Mouse (Mus musculus) forebrain, embryonic 14.5 days (tissue): ENCODE measurements around the gene Marveld1. TPM values are rescaled to one million over a fixed set of nuclear protein-coding genes. Genes with fewer than 3 reads are reported as not detected.

Experiments
- ATAC-seq: fragments of 200-750 bp; cut with Nextera tagmentation; 2 replicates; pipeline ENCODE4 v1.8.0; 2017; ENCODE audit warnings: mild to moderate bottlenecking, moderate library complexity
- DNase-seq: peaks from one replicate; pipeline ENCODE4 v3.0.0-alpha.2; 2015; ENCODE audit warnings: low spot score
- H3K27ac ChIP-seq: fragments of 300-500 bp; sonication (generic); 2 replicates; pipeline ENCODE4 v1.5.1; 2014; ENCODE audit warnings: low read depth, mild to moderate bottlenecking, control low read depth, low read length, moderate library complexity
- H3K27me3 ChIP-seq: fragments of 300-500 bp; sonication (generic); replicated peaks from 2 replicates; pipeline ENCODE4 v1.6.1; 2014; ENCODE audit warnings: low read length, control low read depth, mixed read lengths; ENCODE audit not compliant: control insufficient read depth, insufficient read depth
- H3K36me3 ChIP-seq: fragments of 300-500 bp; sonication (generic); 2 replicates; pipeline ENCODE4 v1.6.1; 2014; ENCODE audit warnings: low read length, control low read depth; ENCODE audit not compliant: control insufficient read depth, insufficient read depth
- H3K4me1 ChIP-seq: fragments of 300-500 bp; sonication (generic); 2 replicates; pipeline ENCODE4 v1.6.1; 2014; ENCODE audit warnings: antibody characterized with exemption, low read length, control low read depth; ENCODE audit not compliant: control insufficient read depth, insufficient read depth
- H3K4me2 ChIP-seq: fragments of 300-500 bp; sonication (generic); 2 replicates; pipeline ENCODE4 v1.6.1; 2014; ENCODE audit warnings: mild to moderate bottlenecking, control low read depth, low read length
- H3K4me3 ChIP-seq: fragments of 300-500 bp; sonication (generic); 2 replicates; pipeline ENCODE4 v1.5.1; 2014; ENCODE audit warnings: low read depth, low read length, control low read depth
- H3K9ac ChIP-seq: fragments of 300-500 bp; sonication (generic); 2 replicates; pipeline ENCODE4 v1.6.1; 2014; ENCODE audit warnings: mild to moderate bottlenecking, low read length, control low read depth, moderate library complexity
- H3K9me3 ChIP-seq: fragments of 300-500 bp; sonication (generic); replicated peaks from 2 replicates; pipeline ENCODE4 v1.6.1; 2016; ENCODE audit warnings: low read length, control low read depth, mixed read lengths; ENCODE audit not compliant: control insufficient read depth
- WGBS: fragments of 180-500 bp; shearing (Covaris S2); extraction: QIAGEN DNeasy Blood & Tissue Kit; methylation state at CpG from one replicate; pipeline ENCODE4 v1.1.7; 2014; 5-methylcytosine and 5-hydroxymethylcytosine counted together
- polyA plus RNA-seq: library from polyadenylated mRNA; unstranded; fragments of >200 nt; fragmentation: Nextera tagmentation; extraction: Ambion mirVana; gene quantifications from 2 replicates; pipeline ENCODE4 v1.2.1, GENCODE M21; 2014

Gene Marveld1
- polyA plus RNA-seq, 1 experiment from 2014 or later: 2.2 TPM

DNA sequence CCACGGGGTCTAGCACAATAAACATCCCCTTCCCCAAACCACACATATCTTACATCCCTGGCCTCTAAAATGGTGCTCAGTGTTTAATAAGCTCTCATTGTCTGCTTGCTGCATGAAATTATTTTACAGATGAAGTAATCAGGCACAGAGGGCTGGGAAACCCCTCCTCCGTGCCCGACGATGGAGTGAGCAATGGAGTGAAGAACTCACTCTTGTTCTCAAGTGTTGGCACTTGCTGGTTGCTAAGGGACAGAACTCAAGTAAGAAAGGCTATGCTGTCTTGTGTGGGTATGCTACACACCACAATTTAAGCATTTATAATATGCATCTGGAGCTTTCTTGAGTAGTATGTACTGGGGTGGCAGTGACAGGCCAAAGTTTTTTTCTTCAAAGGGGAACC lies 2.0 kb upstream of the Marveld1 start:
- ATAC-seq (no peak), DNase-seq (no peak)
- H3K4me1 ChIP-seq: 0 out of 2 replicates have a peak, but pooled peaks cover 8% of the 10 kb centered on the region
- no peak overlapping the region for H3K4me2 ChIP-seq
- H3K9ac ChIP-seq: no peak overlapping the region
- H3K36me3 ChIP-seq: no peaks in the 10 kb centered on the region
- no peak overlapping the region for H3K4me3 ChIP-seq
- H3K27ac ChIP-seq: no peak overlapping the region
- H3K27me3 ChIP-seq: peaks cover 8% of the 10 kb centered on the region
- 69% methylated on average over 4 of the region's 4 CpGs for WGBS
- H3K9me3 ChIP-seq: no peaks in the 10 kb centered on the region

DNA sequence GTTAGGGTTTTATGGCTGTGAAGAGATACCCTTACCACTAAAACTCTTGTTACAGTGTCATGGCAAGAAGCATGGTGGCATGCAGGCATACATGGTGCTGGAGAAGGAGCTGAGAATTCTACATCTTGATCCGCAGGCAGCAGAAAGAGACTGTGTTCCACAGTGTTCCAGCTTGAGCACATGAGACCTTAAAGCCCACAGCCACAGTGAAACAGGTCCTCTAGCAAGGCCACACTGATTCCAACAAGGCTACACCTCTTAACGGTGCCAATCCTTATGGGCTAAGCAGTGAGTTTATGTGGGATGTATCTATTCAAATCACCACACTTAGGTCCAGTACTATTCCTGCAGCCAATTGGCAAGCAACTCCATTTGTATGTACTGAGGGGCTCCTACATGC lies 1.5 kb upstream of the Marveld1 start:
- H3K4me1 ChIP-seq: 0 out of 2 replicates have a peak, but pooled peaks cover 8% of the 10 kb centered on the region
- no peak overlapping the region for H3K9ac ChIP-seq
- no peaks in the 10 kb centered on the region for H3K9me3 ChIP-seq
- no peak overlapping the region for H3K4me2 ChIP-seq
- ATAC-seq: no peak
- no peak overlapping the region for H3K4me3 ChIP-seq
- 88% methylated on average over 2 of the region's 2 CpGs for WGBS
- H3K27me3 ChIP-seq: peaks cover 8% of the 10 kb centered on the region
- no peak overlapping the region for H3K27ac ChIP-seq
- DNase-seq: no peak
- no peaks in the 10 kb centered on the region for H3K36me3 ChIP-seq

DNA sequence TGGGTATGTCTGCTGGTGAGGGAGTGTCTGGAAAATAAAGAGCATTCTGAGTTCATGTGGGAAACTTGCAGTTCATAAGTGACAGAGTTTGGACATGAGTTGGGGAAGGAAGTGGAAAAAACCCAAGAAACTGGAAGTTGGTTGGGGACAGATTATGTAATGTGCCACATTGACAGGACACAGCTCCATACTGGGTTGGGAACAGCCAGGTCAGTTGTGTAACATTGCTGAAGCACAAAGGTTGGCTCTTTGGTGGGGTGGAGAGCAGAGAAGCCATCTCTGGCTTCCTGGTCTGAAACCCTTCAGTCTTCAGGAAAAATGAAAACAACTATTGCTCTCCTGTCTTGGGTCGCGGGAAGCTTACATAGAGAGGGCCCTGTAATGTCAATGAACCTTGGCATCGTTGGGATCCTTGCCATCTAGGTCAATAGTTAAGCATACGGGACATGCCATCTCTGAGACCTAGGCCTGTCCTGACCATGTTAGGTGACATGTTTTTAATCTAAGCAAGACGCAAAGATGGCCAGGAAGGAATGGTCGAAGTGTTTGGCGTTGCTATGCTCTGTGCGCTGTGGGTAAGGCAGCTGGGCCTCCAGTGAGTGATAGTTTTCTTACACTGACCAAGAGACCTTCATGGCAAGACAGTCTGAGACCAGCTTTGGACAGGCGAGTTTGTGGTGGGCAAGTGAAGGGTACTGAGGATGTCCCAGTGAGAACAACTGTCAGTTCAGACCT lies 757 bp upstream of the Marveld1 start:
- Histone ChIP-seq H3K4me3 (no peak overlapping the region), H3K9me3 (no peaks in the 10 kb centered on the region), H3K27ac (no peak overlapping the region), H3K4me1 (0 out of 2 replicates have a peak, but pooled peaks cover 8% of the 10 kb centered on the region), H3K4me2 (0 out of 2 replicates have a peak overlapping the region, but pooled peaks have one; percentile 73), H3K36me3 (no peaks in the 10 kb centered on the region), H3K9ac (no peak overlapping the region), H3K27me3 (peaks cover 8% of the 10 kb centered on the region)
- DNase-seq (no peak), ATAC-seq (no peak)
- 89% methylated on average over 9 of the region's 9 CpGs for WGBS

DNA sequence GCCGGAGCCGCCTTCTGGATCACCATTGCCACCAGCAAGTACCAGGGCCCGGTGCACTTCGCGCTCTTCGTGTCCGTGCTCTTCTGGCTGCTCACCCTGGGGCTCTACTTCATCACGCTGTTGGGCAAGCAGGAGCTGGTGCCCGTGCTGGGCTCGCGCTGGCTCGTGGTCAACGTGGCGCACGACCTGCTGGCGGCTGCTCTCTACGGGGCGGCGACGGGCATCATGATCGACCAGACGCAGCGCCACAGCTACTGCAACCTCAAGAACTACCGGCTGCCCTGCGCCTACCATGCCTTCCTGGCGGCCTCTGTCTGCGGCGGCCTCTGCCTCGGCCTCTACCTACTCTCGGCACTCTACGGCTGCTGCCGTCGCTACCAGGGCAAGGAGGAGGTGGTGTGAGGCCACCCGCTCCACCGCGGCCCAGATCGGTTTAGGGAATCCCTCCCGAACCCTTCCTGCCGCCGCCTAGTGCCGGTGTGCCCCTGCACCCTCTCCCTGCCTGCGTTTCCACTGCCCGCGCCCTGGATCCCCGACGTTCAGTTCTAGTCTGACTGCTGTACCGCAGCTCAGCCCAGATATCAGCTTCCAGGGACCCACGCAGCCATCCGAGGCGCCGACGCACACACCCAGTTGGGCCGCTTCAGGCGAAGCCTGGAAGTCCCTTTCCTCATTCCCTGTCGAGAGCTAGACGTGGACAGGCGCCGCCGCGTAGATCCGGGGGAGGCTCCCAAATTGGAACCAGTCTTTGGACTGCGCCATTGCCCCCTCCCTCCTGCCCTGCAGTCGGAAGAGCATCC lies 769 bp downstream of the Marveld1 start:
- ATAC-seq (peak; percentile 49), DNase-seq (peak; percentile 32)
- Histone ChIP-seq H3K4me2 (peak overlapping the region; percentile 73), H3K9me3 (no peaks in the 10 kb centered on the region), H3K4me3 (peak overlapping the region; percentile 53), H3K36me3 (no peaks in the 10 kb centered on the region), H3K9ac (peak overlapping the region; percentile 70), H3K27ac (0 out of 2 replicates have a peak overlapping the region, but pooled peaks have one; percentile 21), H3K4me1 (0 out of 2 replicates have a peak, but pooled peaks cover 8% of the 10 kb centered on the region), H3K27me3 (peaks cover 8% of the 10 kb centered on the region)
- under 1% methylated on average over 63 of the region's 63 CpGs for WGBS

DNA sequence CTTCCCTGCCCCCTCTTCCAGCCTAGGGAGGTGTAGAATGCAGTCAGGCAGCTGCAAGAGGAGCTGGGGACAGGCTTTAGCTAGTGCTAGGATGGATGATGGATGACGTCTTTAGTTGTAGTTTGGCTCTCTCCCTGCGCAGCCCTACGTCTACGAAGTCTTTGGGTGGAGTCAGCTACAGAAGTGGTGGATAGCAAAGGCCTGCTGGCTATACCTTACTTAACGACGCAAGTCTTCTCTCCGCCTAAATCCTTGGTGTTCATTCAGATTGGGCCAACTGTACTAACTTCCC lies 1.3 kb downstream of the Marveld1 start:
- ATAC-seq: no peak

GRCm38 (mm10) chr19:42151990-42152389 lies 4.8 kb downstream of the Marveld1 start:
- Histone ChIP-seq H3K9ac (no peak overlapping the region), H3K4me1 (0 out of 2 replicates have a peak, but pooled peaks cover 8% of the 10 kb centered on the region), H3K4me2 (no peak overlapping the region), H3K27ac (no peak overlapping the region), H3K9me3 (no peaks in the 10 kb centered on the region), H3K36me3 (no peaks in the 10 kb centered on the region), H3K4me3 (no peak overlapping the region), H3K27me3 (peaks cover 7% of the 10 kb centered on the region)
- ATAC-seq (peak; percentile 53), DNase-seq (peak; percentile 88)
- WGBS: 2% methylated on average over 6 of the region's 6 CpGs

More for the DNA sequence above, 1.3 kb downstream of the Marveld1 start:
- peaks cover 8% of the 10 kb centered on the region for H3K27me3 ChIP-seq
- WGBS: 35% methylated on average over 7 of the region's 7 CpGs
- H3K9ac ChIP-seq: peak overlapping the region; percentile 70
- no peaks in the 10 kb centered on the region for H3K9me3 ChIP-seq
- H3K4me3 ChIP-seq: peak overlapping the region; percentile 53
- DNase-seq: no peak
- H3K4me2 ChIP-seq: peak overlapping the region; percentile 73
- H3K27ac ChIP-seq: no peak overlapping the region
- 0 out of 2 replicates have a peak, but pooled peaks cover 8% of the 10 kb centered on the region for H3K4me1 ChIP-seq
- H3K36me3 ChIP-seq: no peaks in the 10 kb centered on the region

DNA sequence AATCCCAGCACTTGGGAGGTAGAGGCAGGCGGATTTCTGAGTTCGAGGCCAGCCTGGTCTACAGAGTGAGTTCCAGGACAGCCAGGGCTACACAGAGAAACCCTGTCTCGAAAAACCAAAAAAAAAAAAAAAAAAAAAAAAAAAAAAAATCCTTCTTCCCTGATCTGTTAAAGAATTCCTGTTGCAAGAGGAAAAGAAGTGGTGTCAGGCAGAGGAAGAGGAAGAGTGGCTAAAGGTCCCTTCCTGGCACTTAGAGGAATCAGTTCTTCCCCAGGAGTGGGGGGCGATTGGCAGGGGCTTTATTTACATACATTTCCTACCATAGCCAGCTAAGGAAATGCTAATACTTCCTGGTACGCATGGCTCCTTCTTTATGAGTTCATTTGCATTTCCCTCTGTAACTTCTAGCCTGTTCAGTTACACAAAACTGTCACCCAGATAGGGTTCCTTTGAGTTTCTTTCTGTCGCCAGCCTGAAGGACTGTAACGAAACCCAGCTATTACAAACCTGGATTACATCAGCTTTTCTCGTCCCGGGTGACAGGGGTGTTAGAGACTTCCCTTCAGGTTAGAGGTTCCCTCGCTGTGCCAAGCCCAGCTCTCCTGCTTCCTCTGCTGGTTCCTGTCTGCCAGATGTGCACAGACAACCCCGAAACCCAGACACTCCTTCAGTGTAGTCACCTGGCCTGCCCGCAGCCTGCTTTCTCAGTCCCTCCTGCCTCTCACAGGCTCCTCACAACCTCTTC lies 10.5 kb downstream of the Marveld1 start:
- WGBS: 68% methylated on average over 12 of the region's 12 CpGs
- no peak for ATAC-seq
- Histone ChIP-seq H3K36me3 (no peaks in the 10 kb centered on the region), H3K9ac (no peak overlapping the region), H3K9me3 (no peaks in the 10 kb centered on the region), H3K27me3 (no peaks in the 10 kb centered on the region), H3K4me2 (no peak overlapping the region), H3K27ac (no peak overlapping the region), H3K4me3 (no peak overlapping the region), H3K4me1 (no peaks in the 10 kb centered on the region)
- no peak for DNase-seq

DNA sequence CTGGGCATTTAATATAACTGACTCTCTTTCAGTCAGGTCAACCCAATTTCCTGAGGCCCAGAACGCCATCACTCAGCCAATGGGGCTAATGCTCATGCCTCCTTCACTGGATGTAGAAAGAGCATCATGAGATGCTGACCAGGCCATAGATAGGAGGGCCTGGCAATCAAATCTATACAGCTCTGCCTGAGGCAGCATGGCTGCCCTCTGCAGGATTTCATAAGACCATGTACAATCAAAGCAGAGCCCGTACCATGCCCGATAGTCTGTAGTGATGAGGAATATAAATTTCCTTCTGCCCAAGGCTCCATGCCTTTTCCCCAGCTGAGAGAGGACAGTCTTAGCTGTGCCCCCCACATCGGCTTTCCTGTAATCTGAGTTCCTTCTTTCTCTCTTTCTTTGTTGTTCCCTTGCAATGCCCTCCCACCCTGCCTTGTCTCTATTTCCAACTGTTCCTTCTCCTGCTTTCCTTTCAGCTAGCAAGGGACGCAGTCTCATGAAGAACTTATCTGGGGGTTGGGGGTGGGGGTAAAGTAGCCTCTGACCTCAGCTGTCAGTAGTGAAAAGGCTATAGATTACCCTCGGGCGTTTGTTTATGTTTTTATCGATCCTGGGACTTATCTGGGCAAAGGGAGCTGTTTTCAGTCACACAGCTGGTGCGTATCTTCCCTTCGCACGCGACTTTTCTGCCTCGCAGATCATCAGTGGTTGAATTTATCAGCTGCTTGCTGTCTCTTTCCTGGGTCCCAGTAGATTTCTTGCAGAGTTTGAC lies 11.2 kb downstream of the Marveld1 start:
- Histone ChIP-seq H3K4me2 (no peak overlapping the region), H3K9me3 (no peaks in the 10 kb centered on the region), H3K9ac (no peak overlapping the region), H3K4me1 (no peaks in the 10 kb centered on the region), H3K4me3 (no peak overlapping the region), H3K27me3 (no peaks in the 10 kb centered on the region), H3K27ac (no peak overlapping the region), H3K36me3 (no peaks in the 10 kb centered on the region)
- ATAC-seq (no peak), DNase-seq (no peak)
- WGBS: 78% methylated on average over 13 of the region's 13 CpGs
